Mouse (Mus musculus) layer of hippocampus, postnatal 14 days (tissue): ENCODE measurements at regions not wholly inside any gene's neighbourhood (a gene's known extent, or its start where the extent isn't known, plus 50 kb on each side); places are given as distances from the start of the nearest gene placed in this dataset.

Experiments
- DNase-seq, 2 experiments: peaks; one replicate each; pipeline ENCODE4 v3.0.0; 2021 to 2022; ENCODE audit warnings: low spot score in 2 of 2, mixed read lengths in 1 of 2

GRCm38 (mm10) chr19:49375754-49376619 lies 1170.2 kb downstream of the Sorcs3 start:
- DNase-seq: no peak

DNA sequence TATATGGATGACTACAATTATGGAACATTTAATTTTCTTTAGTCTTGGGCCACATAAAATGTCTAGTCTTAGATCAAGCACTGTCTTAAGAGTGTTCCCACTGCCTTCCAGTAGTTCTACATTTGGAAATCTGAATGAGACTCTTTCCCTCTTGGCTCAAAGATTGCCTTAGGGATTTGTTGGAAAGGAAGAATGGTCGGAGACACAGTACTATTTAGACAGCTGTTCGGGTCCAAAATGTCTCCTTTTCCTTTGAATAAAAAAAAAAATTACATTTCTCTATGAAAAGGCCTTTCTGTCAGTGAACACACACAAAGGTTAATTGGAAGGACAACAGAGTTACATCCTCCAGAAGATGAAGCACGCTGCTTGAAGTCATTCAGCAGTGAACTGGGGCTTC lies 1173.8 kb downstream of the Sorcs3 start:
- no peak for DNase-seq

- no peak for DNase-seq
Observed at GRCm38 (mm10) chr19:49396257-49396656, 1190.4 kb downstream of the Sorcs3 start.

GRCm38 (mm10) chr19:49415326-49415725 lies 1209.5 kb downstream of the Sorcs3 start:
- no peak for DNase-seq

GRCm38 (mm10) chr19:49423059-49423900 lies 1217.5 kb downstream of the Sorcs3 start:
- DNase-seq: peak in 1 of 2 experiments; percentile 26
